Mouse (Mus musculus): ENCODE measurements around the gene Rnf113a2.

- TF ChIP-seq POLR2A (IDR thresholded peaks at IDR 0.05; ENCODE audit: control insufficient read depth, low read depth, low read length) (no peak), CTCF (IDR thresholded peaks at IDR 0.05; ENCODE audit: control insufficient read depth, insufficient read depth, insufficient replicate concordance, low read depth, low read length) (no peak)
These were observed 16.3 kb upstream of the Rnf113a2 start for GRCm38 (mm10) chr12:84400653-84401052.
